Mouse (Mus musculus) hindbrain, embryonic 16.5 days (tissue): ENCODE results near the gene Camkmt. TPM values are rescaled to one million over a fixed set of nuclear protein-coding genes. Genes with fewer than 3 reads are reported as not detected.

ENCODE experiments used
- ATAC-seq: fragments of 200-750 bp; cut with Nextera tagmentation; 2 replicates; pipeline ENCODE4 v1.8.0; 2017; ENCODE audit warnings: moderate TSS enrichment, moderate library complexity
- H3K27ac ChIP-seq: fragments of 300-500 bp; sonication (generic); 2 replicates; pipeline ENCODE4 v1.5.1; 2014; ENCODE audit warnings: low read depth, mild to moderate bottlenecking, control low read depth, low read length, moderate library complexity
- H3K27me3 ChIP-seq: fragments of 300-500 bp; sonication (generic); replicated peaks from 2 replicates; pipeline ENCODE4 v1.6.1; 2014; ENCODE audit warnings: low read length; ENCODE audit not compliant: control insufficient read depth, insufficient read depth
- H3K36me3 ChIP-seq: fragments of 300-500 bp; sonication (generic); 2 replicates; pipeline ENCODE4 v1.6.1; 2014; ENCODE audit warnings: mild to moderate bottlenecking, low read length, moderate library complexity, mixed read lengths; ENCODE audit not compliant: control insufficient read depth, insufficient read depth
- H3K4me1 ChIP-seq: fragments of 300-500 bp; sonication (generic); 2 replicates; pipeline ENCODE4 v1.6.1; 2014; ENCODE audit warnings: low read depth, low read length; ENCODE audit not compliant: control insufficient read depth, insufficient read depth
- H3K4me2 ChIP-seq: fragments of 300-500 bp; sonication (generic); 2 replicates; pipeline ENCODE4 v1.6.1; 2014; ENCODE audit warnings: mild to moderate bottlenecking, low read length, control low read depth, moderate library complexity
- H3K4me3 ChIP-seq: fragments of 300-500 bp; sonication (generic); 2 replicates; pipeline ENCODE4 v1.5.1; 2014; ENCODE audit warnings: mild to moderate bottlenecking, low read length, control low read depth, moderate library complexity
- H3K9ac ChIP-seq: fragments of 300-500 bp; sonication (generic); 2 replicates; pipeline ENCODE4 v1.6.1; 2014; ENCODE audit warnings: low read depth, mild to moderate bottlenecking, control low read depth, low read length, moderate library complexity
- H3K9me3 ChIP-seq: fragments of 300-500 bp; sonication (generic); 2 replicates; pipeline ENCODE4 v1.6.1; 2014; ENCODE audit warnings: mild to moderate bottlenecking, low read length, moderate library complexity; ENCODE audit not compliant: control insufficient read depth
- WGBS: fragments of 180-500 bp; shearing (Covaris S2); extraction: QIAGEN DNeasy Blood & Tissue Kit; methylation state at CpG from one replicate; pipeline ENCODE4 v1.1.7; 2014; 5-methylcytosine and 5-hydroxymethylcytosine counted together
- polyA plus RNA-seq: library from polyadenylated mRNA; unstranded; fragments of >200 nt; fragmentation: Nextera tagmentation; extraction: Ambion mirVana; gene quantifications from 2 replicates; pipeline ENCODE4 v1.2.1, GENCODE M21; 2015

Gene Camkmt
- polyA plus RNA-seq, 1 experiment from 2014 or later: 22.9 TPM

GRCm38 (mm10) chr17:85486585-85487480 is 396.5 kb downstream of the Camkmt start:
- H3K4me1 ChIP-seq: no peaks in the 10 kb centered on the region
- H3K36me3 ChIP-seq: no peaks in the 10 kb centered on the region
- H3K27me3 ChIP-seq: peaks cover 70% of the 10 kb centered on the region
- H3K4me2 ChIP-seq: no peak overlapping the region
- no peak overlapping the region for H3K4me3 ChIP-seq
- no peak for ATAC-seq
- 2% methylated on average over 52 of the region's 52 CpGs for WGBS
- H3K9me3 ChIP-seq: peaks cover 4% of the 10 kb centered on the region; the same call in 1 of the 2 replicates
- H3K9ac ChIP-seq: no peak overlapping the region
- no peak overlapping the region for H3K27ac ChIP-seq

GRCm38 (mm10) chr17:85487531-85487930 is 397.2 kb downstream of the Camkmt start:
- H3K36me3 ChIP-seq: no peaks in the 10 kb centered on the region
- no peak overlapping the region for H3K4me3 ChIP-seq
- no peak overlapping the region for H3K4me2 ChIP-seq
- no peak overlapping the region for H3K9ac ChIP-seq
- H3K4me1 ChIP-seq: no peaks in the 10 kb centered on the region
- no peak overlapping the region for H3K27ac ChIP-seq
- 13% methylated on average over 3 of the region's 3 CpGs for WGBS
- H3K9me3 ChIP-seq: peaks cover 4% of the 10 kb centered on the region; the same call in 1 of the 2 replicates
- no peak for ATAC-seq
- peaks cover 68% of the 10 kb centered on the region for H3K27me3 ChIP-seq

DNA sequence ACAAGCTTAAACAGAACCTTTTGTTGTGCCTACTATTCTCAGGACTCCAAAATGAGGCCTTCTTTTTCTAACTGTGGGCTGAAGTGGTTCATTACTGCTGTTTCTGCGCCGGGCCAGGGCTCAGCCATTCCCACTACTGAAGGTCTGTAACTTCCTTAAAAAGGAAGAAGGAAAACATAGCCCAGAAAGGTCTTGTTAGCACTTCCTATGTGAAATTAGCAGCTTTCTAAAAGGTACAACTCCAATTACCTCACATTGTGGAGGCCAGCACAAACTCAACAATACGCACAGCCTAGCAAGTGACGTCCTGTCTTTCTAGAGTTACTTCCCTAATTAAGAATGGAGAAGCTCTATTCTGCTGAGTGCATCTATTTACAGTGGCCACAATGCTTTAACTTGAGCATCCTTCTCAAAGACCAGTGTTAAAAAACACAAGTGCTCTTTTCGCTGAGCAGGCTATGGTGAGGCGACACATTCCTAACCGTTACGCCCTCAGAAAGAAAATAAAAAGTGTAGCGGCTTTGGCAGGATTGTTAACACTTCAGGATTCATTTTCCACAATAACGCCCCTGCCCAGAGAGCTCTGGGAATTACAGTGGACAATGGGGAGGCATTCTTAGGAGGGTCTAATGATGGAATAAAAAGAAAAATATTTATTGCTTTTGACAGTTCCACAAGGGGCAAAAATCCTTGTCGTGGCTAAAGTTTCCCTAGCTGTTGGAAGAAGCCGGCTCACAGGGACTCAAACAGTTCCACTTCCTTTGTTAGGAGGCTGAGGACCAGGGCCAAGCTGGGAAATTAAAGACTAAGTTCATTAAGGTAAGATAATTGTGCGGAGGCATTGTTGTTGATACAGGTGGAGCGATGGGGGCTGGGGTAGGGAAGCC is 398.5 kb downstream of the Camkmt start:
- peaks cover 62% of the 10 kb centered on the region for H3K27me3 ChIP-seq
- no peak overlapping the region for H3K27ac ChIP-seq
- no peaks in the 10 kb centered on the region for H3K36me3 ChIP-seq
- no peaks in the 10 kb centered on the region for H3K4me1 ChIP-seq
- 3% methylated on average over 14 of the region's 14 CpGs for WGBS
- H3K4me2 ChIP-seq: no peak overlapping the region
- no peak for ATAC-seq
- no peak overlapping the region for H3K4me3 ChIP-seq
- H3K9me3 ChIP-seq: no peaks in the 10 kb centered on the region
- H3K9ac ChIP-seq: no peak overlapping the region

GRCm38 (mm10) chr17:85489488-85489980 is 399.2 kb downstream of the Camkmt start:
- Histone ChIP-seq H3K9ac (no peak overlapping the region), H3K4me2 (no peak overlapping the region), H3K9me3 (no peaks in the 10 kb centered on the region), H3K4me1 (no peaks in the 10 kb centered on the region), H3K27ac (no peak overlapping the region), H3K36me3 (no peaks in the 10 kb centered on the region), H3K4me3 (no peak overlapping the region), H3K27me3 (peaks cover 62% of the 10 kb centered on the region)
- WGBS: 1% methylated on average over 10 of the region's 10 CpGs
- ATAC-seq: no peak

- H3K4me1 ChIP-seq: no peaks in the 10 kb centered on the region
- H3K4me3 ChIP-seq: no peak overlapping the region
- 65% methylated on average over 3 of the region's 3 CpGs for WGBS
- peaks cover 8% of the 10 kb centered on the region for H3K9me3 ChIP-seq
- H3K27me3 ChIP-seq: peaks cover 57% of the 10 kb centered on the region
- no peak for ATAC-seq
- H3K36me3 ChIP-seq: no peaks in the 10 kb centered on the region
- H3K4me2 ChIP-seq: no peak overlapping the region
- no peak overlapping the region for H3K27ac ChIP-seq
- no peak overlapping the region for H3K9ac ChIP-seq
Measured at GRCm38 (mm10) chr17:85491491-85491890, 401.1 kb downstream of the Camkmt start.

DNA sequence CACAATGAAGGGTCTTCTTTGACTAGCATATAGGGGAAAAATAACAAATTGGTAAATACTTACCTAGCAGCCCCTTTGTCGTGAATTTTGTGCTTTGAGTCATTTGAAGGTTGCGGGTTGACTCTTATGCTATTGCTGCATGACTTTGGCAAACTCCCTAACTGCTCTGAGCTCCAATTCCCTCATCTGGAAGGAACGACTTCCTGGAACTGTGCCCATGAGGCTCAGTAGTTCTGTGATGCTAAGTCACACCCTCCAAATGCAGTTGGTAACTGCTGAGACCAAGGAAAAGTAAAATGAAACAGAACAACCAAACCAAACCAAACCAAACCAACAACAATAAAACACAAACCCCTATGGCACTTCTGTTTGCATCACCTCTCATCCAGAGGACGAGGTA is 403.2 kb downstream of the Camkmt start:
- no peak overlapping the region for H3K9ac ChIP-seq
- no peak for ATAC-seq
- peaks cover 42% of the 10 kb centered on the region for H3K27me3 ChIP-seq
- no peak overlapping the region for H3K4me3 ChIP-seq
- 76% methylated on average over 4 of the region's 4 CpGs for WGBS
- no peak overlapping the region for H3K27ac ChIP-seq
- H3K4me2 ChIP-seq: no peak overlapping the region
- no peaks in the 10 kb centered on the region for H3K4me1 ChIP-seq
- H3K9me3 ChIP-seq: peaks cover 9% of the 10 kb centered on the region
- H3K36me3 ChIP-seq: no peaks in the 10 kb centered on the region

- no peak for ATAC-seq
- no peak overlapping the region for H3K9ac ChIP-seq
- H3K27me3 ChIP-seq: peaks cover 26% of the 10 kb centered on the region
- 94% methylated on average over 3 of the region's 3 CpGs for WGBS
- H3K27ac ChIP-seq: no peak overlapping the region
- peaks cover 9% of the 10 kb centered on the region for H3K9me3 ChIP-seq
- no peaks in the 10 kb centered on the region for H3K36me3 ChIP-seq
- H3K4me3 ChIP-seq: no peak overlapping the region
- H3K4me1 ChIP-seq: no peaks in the 10 kb centered on the region
- H3K4me2 ChIP-seq: no peak overlapping the region
Measured at GRCm38 (mm10) chr17:85495012-85495754, 404.8 kb downstream of the Camkmt start.

DNA sequence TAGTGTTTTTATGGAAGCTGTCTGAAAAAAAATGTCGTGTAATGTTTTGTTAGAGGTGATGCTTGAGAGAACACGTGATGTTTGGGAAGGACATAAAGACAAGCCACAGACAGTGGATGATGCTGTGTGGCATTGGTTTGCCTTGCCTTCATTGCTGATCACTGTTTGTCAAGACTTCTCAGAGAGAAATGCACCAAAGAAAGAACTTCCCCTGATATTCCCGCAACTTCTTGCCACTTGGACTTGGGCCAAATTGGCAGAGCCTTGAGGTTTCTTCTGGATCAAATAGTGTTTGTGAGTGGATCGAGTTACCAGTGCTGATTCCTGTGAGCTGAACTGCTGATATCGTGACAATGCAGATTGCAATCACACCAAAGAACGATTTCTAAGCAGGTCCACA is 405.5 kb downstream of the Camkmt start:
- no peak overlapping the region for H3K9ac ChIP-seq
- ATAC-seq: no peak
- H3K4me3 ChIP-seq: no peak overlapping the region
- H3K4me2 ChIP-seq: no peak overlapping the region
- no peak overlapping the region for H3K27ac ChIP-seq
- H3K4me1 ChIP-seq: no peaks in the 10 kb centered on the region
- H3K9me3 ChIP-seq: peaks cover 9% of the 10 kb centered on the region
- H3K36me3 ChIP-seq: no peaks in the 10 kb centered on the region
- H3K27me3 ChIP-seq: peaks cover 24% of the 10 kb centered on the region
- WGBS: 86% methylated on average over 6 of the region's 6 CpGs
